Mouse (Mus musculus) thymus, adult 2 months (tissue): Measurements from ENCODE around the gene Cyp20a1. TPM values are rescaled to one million over a fixed set of nuclear protein-coding genes. Genes with fewer than 3 reads are reported as not detected.

Experiments
- DNase-seq: peaks from one replicate; pipeline ENCODE4 v3.0.0; 2021
- H3K27ac ChIP-seq: fragments of 200-500 bp; 2 replicates; pipeline ENCODE4 v1.5.1; 2012; ENCODE audit warnings: low read length, control low read depth; ENCODE audit not compliant: control insufficient read depth, insufficient read depth
- H3K27me3 ChIP-seq: fragments of 200-500 bp; 2 replicates; pipeline ENCODE4 v1.6.1; 2012; ENCODE audit warnings: mild to moderate bottlenecking, low read length, moderate library complexity, mixed read lengths; ENCODE audit not compliant: control insufficient read depth, insufficient read depth
- H3K36me3 ChIP-seq: fragments of 200-500 bp; 2 replicates; pipeline ENCODE4 v1.6.1; 2012; ENCODE audit warnings: mild to moderate bottlenecking, low read length, moderate library complexity; ENCODE audit not compliant: control insufficient read depth, insufficient read depth
- H3K4me1 ChIP-seq: fragments of 200-500 bp; replicated peaks from 2 replicates; pipeline ENCODE4 v1.6.1; 2012; ENCODE audit warnings: low read length; ENCODE audit not compliant: control insufficient read depth, insufficient read depth
- H3K4me3 ChIP-seq: fragments of 200-500 bp; 2 replicates; pipeline ENCODE4 v1.5.1; 2012; ENCODE audit warnings: mild to moderate bottlenecking, low read length, control low read depth, moderate library complexity; ENCODE audit not compliant: control insufficient read depth, insufficient read depth
- CTCF ChIP-seq: fragments of 200-500 bp; IDR thresholded peaks from 2 replicates; pipeline ENCODE4 v1.5.1; 2012; ENCODE audit warnings: mild to moderate bottlenecking, control low read depth, low read length, moderate library complexity, borderline replicate concordance; ENCODE audit not compliant: control insufficient read depth, poor library complexity, insufficient read depth; ENCODE audit errors: extremely low read depth
- POLR2A ChIP-seq: fragments of 200-500 bp; IDR thresholded peaks from 2 replicates; pipeline ENCODE4 v1.6.1; 2012; ENCODE audit warnings: mild to moderate bottlenecking, low read length, control low read depth, moderate library complexity; ENCODE audit not compliant: control insufficient read depth, poor library complexity, insufficient read depth; ENCODE audit errors: extremely low read depth
- WGBS: fragments of 180-500 bp; shearing (Covaris S2); methylation state at CpG from one replicate; pipeline ENCODE4 v1.1.7; 2018; 5-methylcytosine and 5-hydroxymethylcytosine counted together
- polyA plus RNA-seq: library from polyadenylated mRNA; depleted of rRNA; stranded (reverse); fragments of >200 nt; gene quantifications from 2 replicates; pipeline ENCODE4 v1.2.3, GENCODE M21; 2012

The Cyp20a1 gene
- polyA plus RNA-seq, 1 experiment, result 2.4 TPM

DNA sequence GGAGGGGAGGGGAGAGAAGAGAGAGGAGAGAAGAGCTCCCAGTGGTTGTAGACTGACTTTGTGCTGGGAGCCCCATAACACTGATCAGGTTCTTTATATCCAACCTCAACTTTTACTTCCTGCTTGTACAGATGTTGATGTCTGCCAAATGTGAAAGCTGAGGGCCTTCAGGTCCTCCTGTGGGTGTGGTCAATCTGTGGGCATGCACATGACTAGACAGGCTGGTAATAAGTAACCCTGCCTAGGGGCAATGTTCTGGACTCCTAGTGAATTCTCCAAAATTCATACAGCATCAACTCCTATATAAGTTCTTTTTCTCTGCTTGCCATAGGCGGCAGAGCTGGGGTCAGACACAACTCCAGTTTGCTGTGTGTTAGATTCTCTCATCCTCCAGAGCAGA lies 18.5 kb downstream of the Cyp20a1 start:
- H3K36me3 ChIP-seq, result no peaks in the 10 kb centered on the region
- 100% methylated on average over 1 of the region's 1 CpGs for WGBS
- no peak for DNase-seq
- H3K4me3 ChIP-seq, result no peak overlapping the region
- no peak overlapping the region for H3K27ac ChIP-seq
- H3K27me3 ChIP-seq, result no peaks in the 10 kb centered on the region
- TF ChIP-seq CTCF (no peak), POLR2A (no peak)
- H3K4me1 ChIP-seq, result no peaks in the 10 kb centered on the region

DNA sequence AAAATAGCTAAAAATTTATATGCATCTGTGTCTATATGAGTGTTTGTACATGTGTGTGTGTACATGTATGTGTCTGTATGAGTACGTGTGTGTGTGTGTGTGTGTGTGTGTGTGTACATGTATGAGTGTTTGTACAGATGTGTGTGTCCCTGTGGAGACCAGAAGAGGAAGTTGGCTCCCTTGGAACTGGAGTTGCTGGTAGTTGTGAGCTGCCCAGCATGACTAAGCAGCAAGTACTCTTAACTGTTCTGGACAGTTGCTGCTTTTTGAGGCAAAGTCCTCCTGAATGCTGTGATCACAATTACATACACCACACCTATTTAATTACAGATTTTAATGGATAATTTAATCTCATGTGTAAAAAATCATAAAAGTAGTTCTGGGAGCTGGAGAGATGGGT lies 33.4 kb downstream of the Cyp20a1 start:
- H3K27ac ChIP-seq, result no peak overlapping the region
- WGBS, result 86% methylated on average over 1 of the region's 1 CpGs
- no peaks in the 10 kb centered on the region for H3K4me1 ChIP-seq
- TF ChIP-seq CTCF, result no peak
- no peak for TF ChIP-seq POLR2A
- no peaks in the 10 kb centered on the region for H3K36me3 ChIP-seq
- H3K27me3 ChIP-seq, result no peaks in the 10 kb centered on the region
- H3K4me3 ChIP-seq, result no peak overlapping the region
- DNase-seq, result no peak

- 97% methylated on average over 3 of the region's 3 CpGs for WGBS
- H3K36me3 ChIP-seq, result no peaks in the 10 kb centered on the region
These were observed 38.8 kb downstream of the Cyp20a1 start for GRCm38 (mm10) chr1:60381910-60382309.

DNA sequence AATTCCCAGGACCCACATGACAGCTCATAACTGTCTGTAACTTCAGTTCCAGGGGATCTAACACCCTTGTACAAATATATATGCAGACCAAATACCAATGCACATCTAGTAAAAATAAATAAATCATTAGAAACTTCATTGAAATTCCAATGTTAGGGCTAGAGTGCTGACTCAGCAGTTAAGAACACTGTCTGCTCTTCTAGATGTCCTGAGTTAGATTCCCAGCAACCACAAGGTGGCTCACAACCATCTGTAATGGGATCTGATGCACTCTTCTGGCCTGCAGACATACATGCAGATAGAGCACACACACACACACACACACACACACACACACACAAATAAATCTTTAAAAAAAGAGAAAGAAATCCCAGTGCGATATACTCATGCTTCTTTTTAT lies 61.7 kb downstream of the Cyp20a1 start:
- TF ChIP-seq POLR2A (no peak), CTCF (no peak)
- H3K36me3 ChIP-seq, result no peaks in the 10 kb centered on the region
- H3K27ac ChIP-seq, result no peak overlapping the region
- WGBS, result 95% methylated on average over 1 of the region's 1 CpGs
- H3K4me1 ChIP-seq, result no peaks in the 10 kb centered on the region; the same call in 1 of the 2 replicates
- no peak overlapping the region for H3K4me3 ChIP-seq
- no peaks in the 10 kb centered on the region for H3K27me3 ChIP-seq
- DNase-seq, result peak; percentile 16

More at GRCm38 (mm10) chr1:60381910-60382309, 38.8 kb downstream of the Cyp20a1 start:
- H3K4me1 ChIP-seq, result no peaks in the 10 kb centered on the region
- H3K27ac ChIP-seq, result no peak overlapping the region
- no peak for DNase-seq
- no peaks in the 10 kb centered on the region for H3K27me3 ChIP-seq
- no peak for TF ChIP-seq POLR2A
- TF ChIP-seq CTCF, result no peak
- H3K4me3 ChIP-seq, result no peak overlapping the region

DNA sequence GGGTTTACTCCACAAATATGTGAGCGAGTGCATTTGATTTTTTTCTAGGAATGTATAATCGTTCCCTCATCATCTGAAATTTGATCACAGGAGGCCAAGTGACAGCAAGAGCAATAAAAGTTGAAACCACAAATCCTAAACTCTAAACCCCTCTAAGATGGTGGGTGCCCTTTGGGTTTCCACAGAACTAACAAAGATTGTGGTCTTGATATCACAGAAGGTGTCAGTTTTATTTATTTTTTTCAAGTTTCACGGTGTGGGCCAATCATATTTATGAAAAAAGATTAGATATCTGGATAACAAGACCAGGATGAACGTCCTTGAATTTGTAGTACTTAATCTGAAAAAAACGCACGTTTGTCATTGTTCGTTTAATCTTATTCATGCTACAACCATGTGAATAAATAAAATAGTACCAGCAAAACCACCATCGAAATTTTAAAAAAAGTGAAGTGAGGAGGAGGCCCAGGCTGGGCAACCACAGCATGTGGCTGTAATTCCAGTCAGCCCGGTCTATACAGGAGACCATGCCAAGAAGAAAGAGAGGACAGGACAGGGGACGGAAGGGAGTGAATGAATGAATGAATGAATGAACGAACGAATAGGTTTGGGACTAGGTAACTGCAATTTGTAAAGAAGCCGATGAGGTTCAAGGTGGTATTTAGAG lies 65.5 kb downstream of the Cyp20a1 start:
- no peaks in the 10 kb centered on the region for H3K27me3 ChIP-seq
- TF ChIP-seq POLR2A, result no peak
- no peak for TF ChIP-seq CTCF
- no peak overlapping the region; the same call in 1 of the 2 replicates for H3K4me3 ChIP-seq
- no peaks in the 10 kb centered on the region; the same call in 1 of the 2 replicates for H3K4me1 ChIP-seq
- H3K36me3 ChIP-seq, result no peaks in the 10 kb centered on the region
- 32% methylated on average over 13 of the region's 13 CpGs for WGBS
- no peak overlapping the region for H3K27ac ChIP-seq
- no peak for DNase-seq

DNA sequence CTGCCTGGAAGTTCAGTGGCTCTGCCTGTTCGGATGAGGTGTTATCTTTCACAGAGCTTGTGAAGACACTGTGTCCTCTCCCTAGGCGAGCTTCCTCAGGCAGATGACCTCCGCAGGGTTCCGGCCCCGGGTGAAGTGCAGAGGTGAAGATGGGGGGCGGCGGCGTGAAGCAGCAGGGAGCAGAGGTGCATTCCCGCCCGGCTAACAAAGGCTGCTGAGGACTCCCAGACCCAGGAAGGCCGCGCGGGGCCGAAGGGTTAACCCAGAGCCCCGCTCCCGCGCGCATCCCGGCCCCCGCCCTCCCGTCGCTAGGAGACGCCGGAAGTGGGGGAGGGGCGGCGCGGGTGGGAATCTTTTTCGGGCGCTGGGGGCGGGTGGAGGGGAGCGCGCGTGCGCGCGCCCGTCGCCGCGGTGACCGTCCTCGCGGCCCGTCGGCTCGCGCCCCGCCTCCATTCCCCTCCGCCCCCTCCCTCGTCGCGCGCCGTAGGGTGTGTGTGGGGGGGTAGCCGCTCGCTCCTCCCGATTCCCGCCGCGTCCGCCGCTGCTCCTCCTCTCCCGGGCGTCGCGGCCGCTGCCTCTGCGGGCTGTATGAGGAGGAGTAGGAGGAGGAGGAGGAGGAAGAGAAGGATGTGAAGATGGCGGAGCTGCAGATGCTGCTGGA lies 66.2 kb downstream of the Cyp20a1 start, which contains the start of gene Abi2:
Gene Abi2 (plus strand): TSS at position 452 of the 661 bp plus-strand sequence.
- DNase-seq, result peak; percentile 80
- WGBS, result under 1% methylated on average over 60 of the region's 69 CpGs
- TF ChIP-seq CTCF (0 out of 2 replicates have a peak, but pooled peaks have one; percentile 7), POLR2A (0 out of 2 replicates have a peak, but pooled peaks have one; percentile 15)
- peak within 1 kb of the TSS; percentile 85 for H3K4me3 ChIP-seq
- H3K36me3 ChIP-seq, result no peaks in the 10 kb centered on the region
- no peaks in the 10 kb centered on the region; the same call in 1 of the 2 replicates for H3K4me1 ChIP-seq
- no peak within 1 kb of the TSS for H3K27ac ChIP-seq
- H3K27me3 ChIP-seq, result no peaks in the 10 kb centered on the region
